Mouse (Mus musculus) hindbrain, embryonic 11.5 days (tissue): ENCODE results near the gene Efcab8. TPM values are rescaled to one million over a fixed set of nuclear protein-coding genes. Genes with fewer than 3 reads are reported as not detected.

Experiments
- ATAC-seq: fragments of 200-750 bp; cut with Nextera tagmentation; 2 replicates; pipeline ENCODE4 v1.8.0; 2017; ENCODE audit warnings: mild to moderate bottlenecking, moderate TSS enrichment, moderate library complexity; ENCODE audit not compliant: low FRiP score
- DNase-seq: peaks from one replicate; pipeline ENCODE4 v3.0.0-alpha.2; 2015; ENCODE audit warnings: low spot score
- H3K27ac ChIP-seq: fragments of 300-500 bp; sonication (generic); 2 replicates; pipeline ENCODE4 v1.5.1; 2014; ENCODE audit warnings: mild to moderate bottlenecking, low read depth, low read length
- H3K27me3 ChIP-seq: fragments of 300-500 bp; sonication (generic); 2 replicates; pipeline ENCODE4 v1.6.1; 2014; ENCODE audit warnings: mild to moderate bottlenecking, low read length, moderate library complexity, mixed read lengths; ENCODE audit not compliant: control insufficient read depth, insufficient read depth
- H3K36me3 ChIP-seq: fragments of 300-500 bp; sonication (generic); 2 replicates; pipeline ENCODE4 v1.6.1; 2014; ENCODE audit warnings: mild to moderate bottlenecking, low read length, moderate library complexity, mixed read lengths; ENCODE audit not compliant: control insufficient read depth, insufficient read depth
- H3K4me1 ChIP-seq: fragments of 300-500 bp; sonication (generic); replicated peaks from 2 replicates; pipeline ENCODE4 v1.6.1; 2014; ENCODE audit warnings: low read length, mixed read lengths; ENCODE audit not compliant: control insufficient read depth, insufficient read depth
- H3K4me2 ChIP-seq: fragments of 300-500 bp; sonication (generic); replicated peaks from 2 replicates; pipeline ENCODE4 v1.6.1; 2014; ENCODE audit warnings: mild to moderate bottlenecking, low read depth, low read length
- H3K4me3 ChIP-seq: fragments of 300-500 bp; sonication (generic); 2 replicates; pipeline ENCODE4 v1.5.1; 2014; ENCODE audit warnings: low read depth, low read length
- H3K9ac ChIP-seq: fragments of 300-500 bp; sonication (generic); 2 replicates; pipeline ENCODE4 v1.6.1; 2014; ENCODE audit warnings: low read depth, low read length
- H3K9me3 ChIP-seq: fragments of 300-500 bp; sonication (generic); 2 replicates; pipeline ENCODE4 v1.6.1; 2016; ENCODE audit warnings: low read length; ENCODE audit not compliant: control insufficient read depth
- WGBS: fragments of 180-500 bp; shearing (Covaris S2); extraction: QIAGEN DNeasy Blood & Tissue Kit; methylation state at CpG from one replicate; pipeline ENCODE4 v1.1.7; 2014; 5-methylcytosine and 5-hydroxymethylcytosine counted together
- polyA plus RNA-seq: library from polyadenylated mRNA; unstranded; fragments of >200 nt; fragmentation: Nextera tagmentation; extraction: Ambion mirVana; gene quantifications from 2 replicates; pipeline ENCODE4 v1.2.1, GENCODE M21; 2014

The Efcab8 gene
- polyA plus RNA-seq, 1 experiment from 2014 or later, result not detected

- WGBS, result 95% methylated on average over 4 of the region's 4 CpGs
- Histone ChIP-seq H3K9me3 (no peaks in the 10 kb centered on the region), H3K4me1 (no peaks in the 10 kb centered on the region), H3K27me3 (no peaks in the 10 kb centered on the region), H3K27ac (no peak within 1 kb of the TSS), H3K36me3 (no peaks in the 10 kb centered on the region), H3K4me2 (no peak within 1 kb of the TSS), H3K4me3 (no peak within 1 kb of the TSS), H3K9ac (no peak within 1 kb of the TSS)
- no peak for ATAC-seq
- no peak for DNase-seq
Observed at GRCm38 (mm10) chr2:153870984-153871383, 91.3 kb downstream of the Efcab8 start, which contains the start of gene Sun5. Gene Sun5 (minus strand): TSS chr2:153871084.

GRCm38 (mm10) chr2:153874745-153875144 lies 95.0 kb downstream of the Efcab8 start, which contains the start of gene Bpifb2:
Gene Bpifb2 (plus strand): TSS chr2:153875045.
- Histone ChIP-seq H3K27ac (no peak within 1 kb of the TSS), H3K4me2 (no peak within 1 kb of the TSS), H3K4me3 (no peak within 1 kb of the TSS), H3K9ac (no peak within 1 kb of the TSS), H3K27me3 (no peaks in the 10 kb centered on the region), H3K4me1 (no peaks in the 10 kb centered on the region), H3K9me3 (no peaks in the 10 kb centered on the region), H3K36me3 (no peaks in the 10 kb centered on the region)
- ATAC-seq (no peak), DNase-seq (no peak)
- 82% methylated on average over 9 of the region's 9 CpGs for WGBS

Other genes starting within 250 kb of the Efcab8 start
- gene Nol4l, start 250.0 kb upstream of the Efcab8 start, polyA plus RNA-seq, result 26.0 and 26.7 TPM in 2 replicates
- 60.0 and 65.6 TPM in 2 replicates for gene Commd7, start 147.2 kb upstream of the Efcab8 start, polyA plus RNA-seq
- gene Dnmt3b, start 130.5 kb upstream of the Efcab8 start, polyA plus RNA-seq, result 9.9 and 10.3 TPM in 2 replicates
- 0.10 TPM in 1 of 2 replicates, not detected in the other for gene Dnmt3c, start 83.3 kb upstream of the Efcab8 start, polyA plus RNA-seq
- gene Mapre1, start 38.7 kb upstream of the Efcab8 start, polyA plus RNA-seq, result 376 and 407 TPM in 2 replicates
- gene Sun5, start 91.2 kb downstream of the Efcab8 start, polyA plus RNA-seq, result not detected in 2 replicates
- gene Bpifb2, start 95.1 kb downstream of the Efcab8 start, polyA plus RNA-seq, result not detected in 2 replicates
- 0.08 TPM in 1 of 2 replicates, not detected in the other for gene Bpifb6, start 120.5 kb downstream of the Efcab8 start, polyA plus RNA-seq
- gene Bpifb3, start 138.3 kb downstream of the Efcab8 start, polyA plus RNA-seq, result 0.08 and 0.09 TPM in 2 replicates
- gene Bpifb4, start 158.3 kb downstream of the Efcab8 start, polyA plus RNA-seq, result not detected in 2 replicates
- gene Bpifa6, start 195.0 kb downstream of the Efcab8 start, polyA plus RNA-seq, result not detected in 2 replicates
- gene Bpifa2, start 228.3 kb downstream of the Efcab8 start, polyA plus RNA-seq, result not detected in 2 replicates